Mouse (Mus musculus) forebrain, embryonic 16.5 days (tissue): ENCODE measurements at regions not wholly inside any gene's neighbourhood (a gene's known extent, or its start where the extent isn't known, plus 50 kb on each side); places are given as distances from the start of the nearest gene placed in this dataset.

ENCODE experiments used
- ATAC-seq: fragments of 200-750 bp; cut with Nextera tagmentation; 2 replicates; pipeline ENCODE4 v1.8.0; 2017; ENCODE audit warnings: mild to moderate bottlenecking, moderate library complexity
- H3K27ac ChIP-seq: fragments of 300-500 bp; sonication (generic); 2 replicates; pipeline ENCODE4 v1.5.1; 2014; ENCODE audit warnings: low read length, control low read depth
- H3K27me3 ChIP-seq: fragments of 300-500 bp; sonication (generic); replicated peaks from 2 replicates; pipeline ENCODE4 v1.6.1; 2014; ENCODE audit warnings: low read length; ENCODE audit not compliant: control insufficient read depth, insufficient read depth
- H3K36me3 ChIP-seq: fragments of 300-500 bp; sonication (generic); 2 replicates; pipeline ENCODE4 v1.6.1; 2014; ENCODE audit not compliant: control insufficient read depth, insufficient read depth
- H3K4me1 ChIP-seq: fragments of 300-500 bp; sonication (generic); replicated peaks from 2 replicates; pipeline ENCODE4 v1.6.1; 2014; ENCODE audit warnings: low read length; ENCODE audit not compliant: control insufficient read depth, insufficient read depth
- H3K4me2 ChIP-seq: fragments of 300-500 bp; sonication (generic); 2 replicates; pipeline ENCODE4 v1.6.1; 2014; ENCODE audit warnings: mild to moderate bottlenecking, low read length, control low read depth
- H3K4me3 ChIP-seq: fragments of 300-500 bp; sonication (generic); replicated peaks from 2 replicates; pipeline ENCODE4 v1.5.1; 2014; ENCODE audit warnings: mild to moderate bottlenecking, low read length, control low read depth
- H3K9ac ChIP-seq: fragments of 300-500 bp; sonication (generic); replicated peaks from 2 replicates; pipeline ENCODE4 v1.6.1; 2014; ENCODE audit warnings: low read depth, low read length, control low read depth
- H3K9me3 ChIP-seq: fragments of 300-500 bp; sonication (generic); 2 replicates; pipeline ENCODE4 v1.6.1; 2016; ENCODE audit warnings: low read length; ENCODE audit not compliant: control insufficient read depth
- whole genome bisulfite sequencing: fragments of 180-500 bp; shearing (Covaris S2); extraction: QIAGEN DNeasy Blood & Tissue Kit; methylation state at CpG from one replicate; pipeline ENCODE4 v1.1.7; 2014; 5-methylcytosine and 5-hydroxymethylcytosine counted together

DNA sequence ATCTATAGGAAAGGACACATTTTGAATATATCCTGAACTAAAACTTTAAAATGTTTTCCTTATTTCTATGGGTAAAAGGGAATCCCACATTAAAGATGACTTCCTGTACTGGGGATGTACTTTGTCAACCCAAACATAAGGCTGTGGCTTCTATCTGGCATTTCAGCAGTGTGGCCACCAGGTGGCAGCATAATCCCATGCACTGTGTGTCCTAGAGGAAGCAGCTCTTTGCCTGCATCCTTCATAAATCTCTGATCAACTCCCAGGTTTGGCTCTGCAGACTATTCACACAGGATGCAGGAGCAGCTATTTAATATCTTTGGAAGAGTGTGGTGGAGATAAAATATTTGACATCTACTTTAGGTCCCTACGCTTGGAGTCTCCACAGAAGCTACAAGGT, 59.1 kb downstream of the Bmp15 start:
- WGBS: 83% methylated on average over 1 of the region's 1 CpGs
- no peaks in the 10 kb centered on the region for H3K36me3 ChIP-seq
- H3K9me3 ChIP-seq: no peaks in the 10 kb centered on the region
- H3K4me3 ChIP-seq: no peak overlapping the region
- peak; percentile 91 for ATAC-seq
- H3K4me1 ChIP-seq: no peaks in the 10 kb centered on the region
- no peak overlapping the region for H3K27ac ChIP-seq
- no peaks in the 10 kb centered on the region for H3K27me3 ChIP-seq
- no peak overlapping the region for H3K9ac ChIP-seq
- no peak overlapping the region for H3K4me2 ChIP-seq

GRCm38 (mm10) chrX:6258523-6258922, 62.0 kb downstream of the Bmp15 start:
- Histone ChIP-seq H3K27ac (no peak overlapping the region), H3K9ac (no peak overlapping the region), H3K4me2 (no peak overlapping the region), H3K36me3 (no peaks in the 10 kb centered on the region), H3K4me1 (no peaks in the 10 kb centered on the region), H3K27me3 (no peaks in the 10 kb centered on the region), H3K9me3 (no peaks in the 10 kb centered on the region), H3K4me3 (no peak overlapping the region)
- ATAC-seq: peak; percentile 26; the same call in 1 of the 2 replicates
- 76% methylated on average over 4 of the region's 4 CpGs for WGBS

DNA sequence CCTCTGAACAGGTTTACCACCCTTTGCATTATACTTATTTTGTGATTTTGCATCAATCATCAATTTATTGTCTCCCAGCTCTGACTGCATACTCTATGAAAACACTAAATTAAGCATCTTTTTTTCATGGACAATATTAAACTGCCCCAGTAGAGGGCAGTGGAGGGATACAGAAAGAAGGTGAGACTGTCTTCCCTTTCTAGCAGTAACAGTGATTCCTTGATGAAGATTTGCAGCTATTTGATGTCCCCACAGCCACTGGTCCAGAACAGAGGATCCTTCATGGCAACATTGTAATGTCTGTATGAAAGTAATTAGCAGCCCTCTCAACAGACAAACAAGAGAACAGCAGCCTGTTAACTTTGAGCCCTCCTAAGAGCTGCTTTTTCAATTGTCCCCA, 66.5 kb downstream of the Bmp15 start:
- Histone ChIP-seq H3K4me1 (no peaks in the 10 kb centered on the region), H3K9me3 (no peaks in the 10 kb centered on the region), H3K27ac (no peak overlapping the region), H3K4me3 (no peak overlapping the region), H3K9ac (no peak overlapping the region), H3K4me2 (no peak overlapping the region), H3K36me3 (no peaks in the 10 kb centered on the region), H3K27me3 (no peaks in the 10 kb centered on the region)
- no peak for ATAC-seq

DNA sequence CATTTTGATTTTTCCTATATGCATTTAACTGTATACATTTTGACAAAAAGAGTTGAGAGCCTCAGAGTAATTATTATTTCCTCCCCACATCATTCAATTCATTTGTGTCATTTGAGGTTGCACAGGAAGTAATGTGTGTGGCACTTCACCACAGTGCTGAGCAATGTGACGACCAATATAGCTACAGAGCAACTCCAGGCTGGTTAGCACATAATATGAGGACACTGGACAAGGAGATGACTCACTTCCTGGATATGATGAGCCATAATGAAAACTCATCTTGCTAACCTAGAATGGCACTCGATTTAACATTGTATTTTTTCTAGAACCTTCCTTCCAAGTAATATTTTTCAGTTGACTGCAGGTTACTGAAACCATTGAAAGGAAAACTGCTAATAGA, 67.6 kb downstream of the Bmp15 start:
- Histone ChIP-seq H3K9me3 (no peaks in the 10 kb centered on the region), H3K9ac (no peak overlapping the region), H3K27me3 (no peaks in the 10 kb centered on the region), H3K4me2 (no peak overlapping the region), H3K27ac (no peak overlapping the region), H3K4me1 (no peaks in the 10 kb centered on the region), H3K36me3 (no peaks in the 10 kb centered on the region), H3K4me3 (no peak overlapping the region)
- ATAC-seq: no peak
- WGBS: 67% methylated on average over 2 of the region's 2 CpGs
